Mouse (Mus musculus): Measurements from ENCODE around the gene Arl8b. TPM values are rescaled to one million over a fixed set of nuclear protein-coding genes. Genes with fewer than 3 reads are reported as not detected.

The Arl8b gene
- total and polyA plus RNA-seq, 3 experiments = 37.7 to 120 (median 75.2) TPM

DNA sequence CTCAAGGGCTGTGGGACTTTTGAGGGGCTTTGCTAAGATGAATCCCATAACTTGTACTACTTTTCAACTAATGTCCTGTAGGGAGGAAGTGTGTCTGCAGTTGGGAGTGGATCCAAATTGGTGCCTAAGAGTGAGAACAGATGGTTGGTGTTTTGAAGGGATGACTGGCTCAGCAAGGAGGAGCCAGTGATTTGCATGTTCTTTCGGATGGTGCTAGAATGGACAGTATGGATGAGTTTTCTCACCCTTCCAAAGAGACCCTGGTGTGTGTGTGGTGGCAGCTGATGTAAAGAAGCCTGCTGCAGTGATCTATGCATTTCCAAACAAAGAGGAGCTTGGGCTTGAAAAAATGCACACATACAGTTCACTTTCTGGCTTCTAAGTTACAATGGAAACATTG, 22.3 kb downstream of the Arl8b start:
- no peak overlapping the region for H3K9ac ChIP-seq (ENCODE audit: control insufficient read depth, low read depth, low read length, poor library complexity, severe bottlenecking)
- no peaks in the 10 kb centered on the region for H3K4me1 ChIP-seq (ENCODE audit: control insufficient read depth in 1 of 2, insufficient read depth in 2 of 2, low read length in 2 of 2)
- peaks cover 0 to 3% of the 10 kb centered on the region in 2 experiments; a peak in 2 of 4 replicates for H3K36me3 ChIP-seq (ENCODE audit: control insufficient read depth in 1 of 2, insufficient read depth in 2 of 2, low read length in 2 of 2)
- H3K4me3 ChIP-seq (ENCODE audit: control insufficient read depth in 1 of 2, insufficient read depth in 1 of 2, low read depth in 2 of 2, low read length in 2 of 2) = no peak overlapping the region
- H3K27ac ChIP-seq (ENCODE audit: control insufficient read depth, low read depth, low read length) = no peak overlapping the region
- no peaks in the 10 kb centered on the region for H3K27me3 ChIP-seq (ENCODE audit: control insufficient read depth in 1 of 2, insufficient read depth in 2 of 2, low read length in 2 of 2)
- DNase-seq (ENCODE audit: low read depth, low spot score) = no peak
- H3K9me3 ChIP-seq (replicated peaks; ENCODE audit: insufficient read depth, low read length) = no peaks in the 10 kb centered on the region; the same call in 1 of the 2 replicates
- TF ChIP-seq UBTF (IDR thresholded peaks at IDR 0.05; ENCODE audit: borderline replicate concordance, insufficient read depth, low read depth, low read length) (no peak), ZMIZ1 (IDR thresholded peaks at IDR 0.05; ENCODE audit: low read depth, low read length) (no peak), SIN3A (IDR thresholded peaks at IDR 0.05; ENCODE audit: low read length) (no peak), JUND (IDR thresholded peaks at IDR 0.05; ENCODE audit: low read depth, low read length) (no peak), RAD21 (IDR thresholded peaks at IDR 0.05; ENCODE audit: low read depth, low read length) (no peak), TCF12 (IDR thresholded peaks at IDR 0.05; ENCODE audit: low read depth, low read length) (no peak), ETS1 (IDR thresholded peaks at IDR 0.05; ENCODE audit: low read depth, low read length) (no peak), MYB (IDR thresholded peaks at IDR 0.05; ENCODE audit: low read depth, low read length) (no peak), MEF2A (IDR thresholded peaks at IDR 0.05; ENCODE audit: extremely low read depth, insufficient replicate concordance, low read depth, low read length, poor library complexity, severe bottlenecking) (no peak), NRF1 (IDR thresholded peaks at IDR 0.05; ENCODE audit: insufficient read depth, low read depth, low read length, poor library complexity, severe bottlenecking) (no peak), EP300 (IDR thresholded peaks at IDR 0.05; ENCODE audit: low read depth in 1 of 2, low read length in 2 of 2) (no peak)
- peaks cover 44% of the 10 kb centered on the region for H3K79me2 ChIP-seq (ENCODE audit: control insufficient read depth, insufficient read depth, low read length, poor library complexity)

- peaks cover 0 to 3% of the 10 kb centered on the region in 2 experiments; a peak in 2 of 4 replicates for H3K36me3 ChIP-seq (ENCODE audit: control insufficient read depth in 1 of 2, insufficient read depth in 2 of 2, low read length in 2 of 2)
- H3K4me3 ChIP-seq (ENCODE audit: control insufficient read depth in 1 of 2, insufficient read depth in 1 of 2, low read depth in 2 of 2, low read length in 2 of 2) = no peak overlapping the region
- H3K4me1 ChIP-seq (ENCODE audit: control insufficient read depth in 1 of 2, insufficient read depth in 2 of 2, low read length in 2 of 2) = no peaks in the 10 kb centered on the region
- H3K27me3 ChIP-seq (ENCODE audit: control insufficient read depth in 1 of 2, insufficient read depth in 2 of 2, low read length in 2 of 2) = no peaks in the 10 kb centered on the region
- H3K27ac ChIP-seq (ENCODE audit: control insufficient read depth, low read depth, low read length) = no peak overlapping the region
- TF ChIP-seq ZC3H11A (IDR thresholded peaks at IDR 0.05; ENCODE audit: low read depth, low read length) = no peak
- no peak for TF ChIP-seq POLR2AphosphoS5 (IDR thresholded peaks at IDR 0.05; ENCODE audit: borderline replicate concordance, low read depth, low read length)
- no peak for TF ChIP-seq MXI1 (IDR thresholded peaks at IDR 0.05; ENCODE audit: low read depth, low read length)
- TF ChIP-seq ETS1 (IDR thresholded peaks at IDR 0.05; ENCODE audit: low read depth, low read length) = no peak
- no peaks in the 10 kb centered on the region; the same call in 1 of the 2 replicates for H3K9me3 ChIP-seq (replicated peaks; ENCODE audit: insufficient read depth, low read length)
- no peak overlapping the region for H3K9ac ChIP-seq (ENCODE audit: control insufficient read depth, low read depth, low read length, poor library complexity, severe bottlenecking)
- H3K79me2 ChIP-seq (ENCODE audit: control insufficient read depth, insufficient read depth, low read length, poor library complexity) = peaks cover 45% of the 10 kb centered on the region
- no peak for DNase-seq (ENCODE audit: low read depth, low spot score)
Measured at GRCm38 (mm10) chr6:108805871-108806270, 23.0 kb downstream of the Arl8b start.
